Mouse (Mus musculus): ENCODE results near the gene Wdfy4.

- TF ChIP-seq POLR2A (IDR thresholded peaks at IDR 0.05; ENCODE audit: control insufficient read depth in 1 of 2, insufficient read depth in 1 of 2, low read depth in 1 of 2, low read length in 2 of 2, poor library complexity in 1 of 2) (no peak), KAT2A (conservative IDR thresholded peaks at IDR 0.05; ENCODE audit: low read depth, low read length) (no peak)
These were observed 83.7 kb downstream of the Wdfy4 start for GRCm38 (mm10) chr14:33101609-33102008.
